Mouse (Mus musculus) CD4-positive helper T cell, adult 2 months (primary cell): ENCODE data around the gene Pard3.

ENCODE experiments used
- DNase-seq: peaks from one replicate; pipeline ENCODE4 v3.0.0-alpha.2; 2012; ENCODE audit warnings: low read depth, missing footprints, low spot score

Pard3 gene

DNA sequence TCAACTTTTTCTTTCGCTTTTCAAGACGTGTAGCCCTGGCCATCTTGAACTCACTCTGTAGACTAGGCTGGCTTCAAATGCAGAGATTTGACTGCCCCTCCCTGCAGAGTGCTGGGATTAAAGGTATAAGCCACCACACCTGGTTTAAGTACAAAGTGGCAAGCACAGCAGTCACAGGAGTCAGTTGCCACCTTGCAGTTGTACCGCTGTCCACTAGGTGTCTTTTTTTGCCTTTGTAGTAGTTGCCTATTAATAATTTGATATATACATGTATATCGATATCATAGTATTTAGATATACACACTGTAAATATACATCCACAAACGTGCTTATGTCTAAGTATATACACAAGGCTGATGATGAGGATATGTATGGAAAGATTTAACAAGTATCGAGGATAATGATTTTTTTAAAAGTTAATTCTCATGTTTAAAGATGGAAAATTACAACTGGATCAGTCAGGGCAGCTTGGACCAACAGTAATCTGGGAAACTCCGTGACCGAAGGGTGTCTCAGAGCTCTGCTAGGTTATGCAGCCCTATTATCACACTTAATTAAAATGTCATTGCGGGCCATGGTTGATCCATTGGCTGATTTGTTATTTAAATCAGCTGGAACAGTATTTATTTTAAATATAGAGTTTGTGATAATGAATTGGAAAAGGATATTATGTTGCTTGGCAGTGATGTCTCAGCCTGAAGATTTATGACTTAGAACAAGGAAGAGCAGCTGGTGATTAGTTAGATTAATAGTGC is 220.9 kb downstream of the Pard3 start:
- no peak for DNase-seq

- DNase-seq: no peak
Measured at GRCm38 (mm10) chr8:127287816-127288215, 224.1 kb downstream of the Pard3 start.

- DNase-seq: no peak
Measured at GRCm38 (mm10) chr8:127292307-127292706, 228.6 kb downstream of the Pard3 start.

DNA sequence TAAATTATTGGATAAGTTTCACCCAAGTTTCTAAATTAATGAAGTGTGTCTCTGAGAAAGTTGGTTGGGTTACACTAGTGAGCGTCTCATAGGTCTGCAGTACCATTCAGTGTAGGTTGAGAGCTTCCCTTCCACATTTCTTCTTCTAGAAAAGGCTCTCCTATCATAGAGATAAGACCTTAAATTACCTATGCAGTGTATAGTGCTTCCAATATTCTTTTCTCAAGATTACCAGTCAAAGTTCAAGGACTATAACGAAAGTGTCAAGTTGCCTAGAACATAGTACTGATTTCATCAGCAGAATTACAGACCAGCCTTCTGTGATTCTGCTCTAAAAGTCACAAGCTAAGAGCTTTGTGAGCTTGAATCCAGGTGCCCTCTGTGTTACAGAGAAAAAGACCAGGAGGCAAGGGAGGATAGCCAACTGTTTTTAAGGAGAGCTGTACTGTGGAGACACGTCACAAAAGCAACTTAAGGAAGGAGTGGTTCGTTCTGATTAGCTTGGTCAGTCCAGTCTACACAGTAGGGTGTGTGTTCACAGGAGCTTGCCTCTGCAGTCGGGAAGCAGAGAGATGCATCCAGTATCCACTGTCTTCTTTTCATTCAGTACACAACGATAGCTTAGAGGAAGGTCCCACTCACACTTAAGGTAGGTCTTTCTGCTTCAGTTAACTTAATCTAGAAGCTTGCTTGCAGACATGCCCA is 229.5 kb downstream of the Pard3 start:
- no peak for DNase-seq

- no peak for DNase-seq
Measured at GRCm38 (mm10) chr8:127294061-127294460, 230.4 kb downstream of the Pard3 start.

GRCm38 (mm10) chr8:127295848-127296247 is 232.2 kb downstream of the Pard3 start:
- no peak for DNase-seq

- no peak for DNase-seq
Measured at GRCm38 (mm10) chr8:127300493-127300892, 236.8 kb downstream of the Pard3 start.

DNA sequence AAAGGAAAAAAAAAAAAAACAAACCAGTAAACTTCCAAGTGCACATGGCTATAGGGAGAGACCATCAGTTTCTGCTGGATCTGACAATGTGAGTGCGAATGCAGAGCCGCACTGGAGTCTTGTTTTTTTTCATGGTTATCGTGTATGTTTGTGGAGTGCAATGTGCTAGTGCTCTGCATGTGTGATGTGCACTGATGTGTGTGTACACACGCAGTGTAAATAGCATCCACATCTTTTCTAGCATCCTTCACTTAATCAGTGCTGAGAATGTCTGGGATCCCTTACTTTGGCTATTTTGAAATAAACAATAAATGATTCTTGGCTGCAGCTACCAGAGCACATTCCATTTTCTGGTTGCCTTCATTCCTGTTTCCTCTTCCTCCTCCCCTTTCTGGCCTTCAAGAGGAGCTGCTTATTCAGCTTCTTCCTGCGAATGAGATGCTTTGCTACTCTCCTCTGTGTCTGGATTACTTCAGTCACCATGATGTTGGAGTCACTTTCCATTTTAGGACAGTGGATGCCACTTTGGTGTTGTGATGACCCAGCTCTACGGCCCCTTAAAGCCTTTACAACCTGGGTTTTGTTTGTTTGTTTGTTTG is 239.3 kb downstream of the Pard3 start:
- DNase-seq: no peak

- DNase-seq: no peak
Measured at GRCm38 (mm10) chr8:127307026-127307425, 243.3 kb downstream of the Pard3 start.

DNA sequence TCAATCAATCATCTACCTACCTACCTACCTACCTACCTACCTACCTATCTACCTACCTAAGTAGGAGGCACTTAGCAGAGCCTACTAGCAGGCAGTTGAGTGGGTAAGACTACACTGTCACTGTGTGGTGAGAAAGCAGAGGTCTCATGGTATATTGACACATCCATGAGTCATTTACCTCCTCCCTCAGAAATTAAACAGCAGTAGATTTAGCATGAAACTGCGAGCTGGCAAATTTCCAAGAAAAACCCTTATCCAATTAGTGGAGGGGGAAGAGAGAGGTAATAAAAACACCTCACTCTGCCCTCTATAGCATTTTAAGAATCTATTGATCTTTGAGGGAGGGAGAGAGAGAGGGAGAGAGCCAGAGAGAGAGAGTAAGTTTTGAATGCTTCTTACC is 245.7 kb downstream of the Pard3 start:
- no peak for DNase-seq

DNA sequence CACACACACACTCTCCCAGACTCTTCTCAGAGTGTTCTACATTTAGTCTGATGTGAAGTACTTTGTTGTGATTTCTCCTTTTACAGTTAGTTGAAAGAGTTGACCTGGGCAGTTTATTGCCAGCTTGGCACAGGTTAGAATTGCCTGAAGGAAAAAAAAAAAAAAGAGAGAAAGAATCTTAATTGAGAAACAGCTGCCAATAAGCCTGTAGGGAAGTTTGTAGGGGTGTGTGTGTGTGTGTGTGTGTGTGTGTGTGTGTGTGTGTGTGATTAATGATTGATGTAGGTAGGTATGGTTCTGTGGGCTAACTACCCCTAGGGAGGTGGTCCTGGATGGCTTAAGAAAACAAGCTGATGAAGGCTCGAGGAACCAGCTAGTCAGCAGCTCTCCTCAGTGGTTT is 252.1 kb downstream of the Pard3 start:
- no peak for DNase-seq

DNA sequence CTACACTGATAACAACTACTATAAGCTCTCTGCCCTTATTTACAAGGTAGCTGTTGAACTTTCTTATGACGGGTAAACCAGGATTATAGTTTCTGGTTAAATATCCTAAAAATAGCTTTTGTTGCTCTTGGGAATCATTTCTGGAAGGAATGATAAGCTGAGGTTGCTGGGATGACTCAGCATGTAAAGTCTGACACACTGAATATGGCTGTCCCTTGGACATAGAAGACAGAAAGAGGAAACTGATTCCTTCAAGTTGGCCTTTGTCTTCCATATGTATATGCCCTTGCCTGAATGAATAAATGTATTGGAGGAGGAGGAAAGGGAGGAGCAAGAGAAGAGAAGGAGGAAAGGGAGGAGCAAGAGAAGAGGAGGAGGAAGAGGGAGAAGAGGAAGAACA is 254.2 kb downstream of the Pard3 start:
- DNase-seq: no peak

DNA sequence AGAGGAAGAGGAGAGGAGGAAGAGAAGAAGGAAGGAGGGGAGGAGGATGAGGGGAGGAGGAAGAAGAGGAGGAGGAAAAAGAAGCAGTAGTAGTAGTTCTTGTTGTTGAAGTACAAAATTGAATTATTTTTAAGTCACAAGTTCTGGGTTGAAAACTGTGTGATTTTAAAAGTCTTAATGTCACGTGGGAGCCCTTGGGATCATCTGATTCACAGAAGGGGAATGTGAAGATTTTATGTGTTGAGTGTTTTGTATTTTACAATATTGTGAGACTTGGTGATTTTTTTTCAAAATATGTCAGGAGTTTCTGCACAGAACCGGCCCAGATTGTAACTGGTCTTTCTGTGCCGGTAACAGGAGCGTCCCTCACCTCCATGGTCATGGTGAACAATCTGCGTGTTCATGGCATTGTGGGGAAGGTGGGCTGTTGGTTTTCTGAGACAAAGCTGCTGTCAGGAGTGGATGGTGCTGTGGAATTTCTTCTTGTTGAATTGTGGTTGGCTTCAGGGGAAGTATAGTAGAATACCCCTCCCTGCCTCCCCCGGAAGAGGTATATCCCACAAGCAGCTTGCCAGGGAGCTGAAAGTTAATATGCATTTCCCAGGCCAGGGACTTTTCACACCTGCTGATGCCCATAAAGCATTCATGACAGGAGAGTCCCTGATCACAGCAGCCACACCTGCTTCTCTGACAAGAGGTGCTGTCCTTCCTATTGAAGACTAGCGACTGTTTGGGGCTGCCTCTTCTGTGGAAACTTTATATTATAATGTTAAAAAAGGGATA is 254.9 kb downstream of the Pard3 start:
- no peak for DNase-seq

GRCm38 (mm10) chr8:127320930-127321329 is 257.2 kb downstream of the Pard3 start:
- no peak for DNase-seq

- no peak for DNase-seq
Measured at GRCm38 (mm10) chr8:127323583-127324360, 260.1 kb downstream of the Pard3 start.

DNA sequence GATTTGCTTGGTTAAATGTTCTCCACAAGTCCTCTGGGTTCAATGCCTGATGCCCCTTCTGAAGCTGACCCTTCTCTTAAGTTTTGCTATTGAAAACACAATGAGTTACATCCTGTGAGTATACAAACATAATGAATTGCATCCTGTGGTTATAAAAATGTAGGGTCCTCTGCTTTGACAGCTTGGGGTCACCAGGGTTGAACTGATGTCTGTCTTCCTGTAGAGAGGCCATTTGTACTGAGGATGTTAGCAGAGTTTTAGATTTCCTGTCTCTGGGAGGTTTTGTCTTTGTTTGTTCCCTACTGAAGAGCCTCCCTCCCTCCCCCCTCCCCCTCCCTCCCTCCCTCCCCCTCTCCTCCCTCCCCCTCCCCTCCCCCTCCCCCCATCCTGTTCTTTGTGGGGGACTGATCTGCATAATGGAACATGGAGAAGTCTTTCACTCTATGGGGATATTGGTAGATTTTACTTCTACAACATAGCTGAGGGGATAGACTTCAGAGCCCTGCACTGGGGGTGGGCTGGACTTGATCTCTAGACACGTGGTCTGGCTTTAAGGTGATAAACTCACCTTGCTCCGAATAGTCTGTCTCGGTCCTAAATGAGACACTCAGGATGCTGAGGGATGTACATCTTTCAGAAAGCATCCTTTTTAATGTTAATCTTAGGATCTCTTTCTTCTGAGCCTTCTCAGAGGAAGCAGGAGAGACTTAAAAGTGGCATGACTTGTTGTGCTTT is 261.3 kb downstream of the Pard3 start:
- no peak for DNase-seq

- DNase-seq: no peak
Measured at GRCm38 (mm10) chr8:127325749-127326148, 262.1 kb downstream of the Pard3 start.

GRCm38 (mm10) chr8:127330258-127331187 is 266.8 kb downstream of the Pard3 start:
- DNase-seq: no peak

DNA sequence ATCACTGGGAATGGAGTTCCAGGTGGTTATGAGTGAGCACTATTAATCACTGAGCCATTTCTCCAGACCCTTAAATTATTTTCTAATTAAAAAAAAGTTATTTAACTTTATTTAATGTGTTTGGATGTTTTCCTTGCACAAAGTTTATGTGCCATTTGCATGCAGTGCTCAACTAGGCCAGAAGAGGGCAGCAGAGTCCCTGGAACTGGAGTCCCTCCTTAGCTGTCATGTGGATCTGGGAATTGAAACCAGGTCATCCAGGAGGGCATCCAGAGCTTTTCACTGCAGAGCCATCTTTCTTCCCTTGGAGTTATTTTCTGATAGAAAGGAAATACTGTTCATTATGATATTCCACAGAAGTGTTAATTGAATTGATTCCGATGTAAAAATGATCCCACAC is 268.1 kb downstream of the Pard3 start:
- peak; percentile 31 for DNase-seq
